Mouse (Mus musculus): ENCODE results near the gene Cldn14. TPM values are rescaled to one million over a fixed set of nuclear protein-coding genes. Genes with fewer than 3 reads are reported as not detected.

Gene Cldn14
- polyA plus RNA-seq, 1 experiment from 2014 or later, result not detected

DNA sequence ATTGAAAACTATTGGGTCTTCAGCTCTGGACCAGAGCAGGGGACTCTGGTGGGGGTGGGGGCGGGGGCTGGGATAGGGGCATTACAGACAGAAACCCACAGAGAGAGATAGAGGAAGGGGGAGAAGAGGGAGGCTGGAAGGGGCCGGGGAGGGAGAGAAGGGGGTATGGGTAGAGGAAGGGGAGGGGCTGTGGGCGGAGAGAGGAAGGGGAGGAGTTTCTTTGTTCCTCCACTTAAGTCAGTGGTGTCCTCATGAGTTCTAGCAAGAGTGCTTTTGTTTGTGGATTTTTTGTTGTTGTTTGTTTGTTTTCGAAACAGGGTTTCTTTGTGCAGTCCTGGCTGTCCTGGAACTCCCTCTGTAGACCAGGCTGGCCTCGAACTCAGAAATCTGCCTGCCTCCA lies 35.1 kb downstream of the Cldn14 start:
- no peaks in the 10 kb centered on the region for H3K4me1 ChIP-seq (ENCODE audit: control insufficient read depth, insufficient read depth, low read length)
- H3K27ac ChIP-seq (ENCODE audit: low read depth, low read length), result no peak overlapping the region
- no peak overlapping the region for H3K9ac ChIP-seq (replicated peaks; ENCODE audit: low read depth, low read length)
- H3K27me3 ChIP-seq (ENCODE audit: control insufficient read depth, insufficient read depth, low read length), result no peaks in the 10 kb centered on the region
- 48% methylated on average over 5 of the region's 5 CpGs for WGBS
- H3K4me2 ChIP-seq (ENCODE audit: low read depth, low read length), result 0 out of 2 replicates have a peak overlapping the region, but pooled peaks have one; percentile 6
- no peaks in the 10 kb centered on the region for H3K36me3 ChIP-seq (ENCODE audit: control insufficient read depth, insufficient read depth, low read length)
- H3K4me3 ChIP-seq (ENCODE audit: low read depth, low read length), result no peak overlapping the region
- ATAC-seq (ENCODE audit: low read depth), result no peak
- no peaks in the 10 kb centered on the region for H3K9me3 ChIP-seq (ENCODE audit: control insufficient read depth, low read length)

DNA sequence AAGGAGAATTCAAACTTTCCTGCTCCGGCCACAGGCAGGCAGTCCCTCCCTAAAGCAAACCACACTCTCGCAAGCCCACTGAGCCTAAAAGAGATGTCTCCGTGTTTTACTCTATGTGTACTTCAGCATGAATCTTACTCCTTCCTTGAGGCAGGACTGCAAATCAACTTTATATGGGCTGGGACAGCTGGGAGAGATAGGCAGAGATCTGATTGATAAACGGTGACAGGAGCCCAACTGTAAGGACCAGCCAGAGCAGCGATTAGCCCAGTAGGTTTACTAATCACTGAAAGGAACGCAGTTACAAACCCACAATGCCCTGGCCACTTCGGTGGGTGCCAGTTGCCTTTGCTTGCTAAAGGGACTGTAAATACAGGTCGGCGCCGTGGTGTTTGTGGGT lies 35.5 kb downstream of the Cldn14 start:
- no peaks in the 10 kb centered on the region for H3K27me3 ChIP-seq (ENCODE audit: control insufficient read depth, insufficient read depth, low read length)
- H3K4me3 ChIP-seq (ENCODE audit: low read depth, low read length), result no peak overlapping the region
- 0 out of 2 replicates have a peak overlapping the region, but pooled peaks have one; percentile 6 for H3K4me2 ChIP-seq (ENCODE audit: low read depth, low read length)
- H3K27ac ChIP-seq (ENCODE audit: low read depth, low read length), result no peak overlapping the region
- no peak overlapping the region for H3K9ac ChIP-seq (replicated peaks; ENCODE audit: low read depth, low read length)
- 31% methylated on average over 10 of the region's 10 CpGs for WGBS
- no peaks in the 10 kb centered on the region for H3K36me3 ChIP-seq (ENCODE audit: control insufficient read depth, insufficient read depth, low read length)
- no peaks in the 10 kb centered on the region for H3K9me3 ChIP-seq (ENCODE audit: control insufficient read depth, low read length)
- H3K4me1 ChIP-seq (ENCODE audit: control insufficient read depth, insufficient read depth, low read length), result no peaks in the 10 kb centered on the region
- no peak for ATAC-seq (ENCODE audit: low read depth)

DNA sequence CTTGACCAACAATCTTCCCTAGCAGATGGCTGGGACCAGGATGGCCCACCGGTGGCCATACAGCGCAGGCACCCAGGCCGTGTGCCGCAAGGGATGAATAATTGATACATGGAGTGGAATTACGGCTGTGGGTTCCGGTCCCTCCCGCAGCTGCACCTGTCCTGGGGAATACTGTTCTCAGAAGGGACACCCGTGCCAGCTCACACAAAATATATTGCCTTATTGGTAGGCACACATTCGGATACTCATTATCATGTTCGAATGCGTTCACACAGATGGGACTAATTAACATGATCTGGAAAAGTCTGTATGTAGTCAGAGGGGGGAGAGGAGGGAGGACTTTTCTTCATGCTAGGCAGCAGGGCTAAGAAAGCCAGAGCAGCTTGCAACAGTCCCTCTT lies 37.6 kb downstream of the Cldn14 start:
- no peak overlapping the region for H3K4me2 ChIP-seq (ENCODE audit: low read depth, low read length)
- H3K4me1 ChIP-seq (ENCODE audit: control insufficient read depth, insufficient read depth, low read length), result no peaks in the 10 kb centered on the region
- no peak overlapping the region for H3K4me3 ChIP-seq (ENCODE audit: low read depth, low read length)
- H3K9ac ChIP-seq (replicated peaks; ENCODE audit: low read depth, low read length), result no peak overlapping the region
- no peaks in the 10 kb centered on the region for H3K9me3 ChIP-seq (ENCODE audit: control insufficient read depth, low read length)
- H3K27me3 ChIP-seq (ENCODE audit: control insufficient read depth, insufficient read depth, low read length), result no peaks in the 10 kb centered on the region
- no peak overlapping the region for H3K27ac ChIP-seq (ENCODE audit: low read depth, low read length)
- 42% methylated on average over 11 of the region's 11 CpGs for WGBS
- peak; percentile 69; the same call in 1 of the 2 replicates for ATAC-seq (ENCODE audit: low read depth)
- H3K36me3 ChIP-seq (ENCODE audit: control insufficient read depth, insufficient read depth, low read length), result no peaks in the 10 kb centered on the region

DNA sequence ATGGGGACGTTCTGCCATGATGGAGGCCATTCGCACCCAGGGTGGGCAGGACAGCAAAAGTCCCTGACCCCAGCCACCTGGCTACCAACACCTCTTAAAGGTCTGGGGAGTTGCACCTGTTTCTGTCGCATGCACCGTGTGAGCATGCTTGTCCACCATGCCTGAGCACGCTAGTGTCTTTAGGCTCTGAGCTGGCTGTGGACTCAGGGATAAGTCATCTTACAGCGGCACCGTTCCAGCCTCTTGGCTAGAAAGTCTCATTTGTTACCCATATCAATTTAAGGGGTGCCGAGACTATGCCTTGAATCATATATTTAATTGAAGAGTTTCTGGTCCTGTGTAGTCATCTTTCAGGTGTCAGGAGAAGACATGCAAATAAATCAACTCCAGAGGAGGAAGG lies 40.7 kb downstream of the Cldn14 start:
- no peak overlapping the region for H3K4me2 ChIP-seq (ENCODE audit: low read depth, low read length)
- no peak overlapping the region for H3K27ac ChIP-seq (ENCODE audit: low read depth, low read length)
- 97% methylated on average over 8 of the region's 8 CpGs for WGBS
- H3K27me3 ChIP-seq (ENCODE audit: control insufficient read depth, insufficient read depth, low read length), result no peaks in the 10 kb centered on the region
- H3K4me3 ChIP-seq (ENCODE audit: low read depth, low read length), result no peak overlapping the region
- no peak overlapping the region for H3K9ac ChIP-seq (replicated peaks; ENCODE audit: low read depth, low read length)
- H3K9me3 ChIP-seq (ENCODE audit: control insufficient read depth, low read length), result no peaks in the 10 kb centered on the region
- H3K4me1 ChIP-seq (ENCODE audit: control insufficient read depth, insufficient read depth, low read length), result no peaks in the 10 kb centered on the region
- H3K36me3 ChIP-seq (ENCODE audit: control insufficient read depth, insufficient read depth, low read length), result no peaks in the 10 kb centered on the region
- no peak for ATAC-seq (ENCODE audit: low read depth)

DNA sequence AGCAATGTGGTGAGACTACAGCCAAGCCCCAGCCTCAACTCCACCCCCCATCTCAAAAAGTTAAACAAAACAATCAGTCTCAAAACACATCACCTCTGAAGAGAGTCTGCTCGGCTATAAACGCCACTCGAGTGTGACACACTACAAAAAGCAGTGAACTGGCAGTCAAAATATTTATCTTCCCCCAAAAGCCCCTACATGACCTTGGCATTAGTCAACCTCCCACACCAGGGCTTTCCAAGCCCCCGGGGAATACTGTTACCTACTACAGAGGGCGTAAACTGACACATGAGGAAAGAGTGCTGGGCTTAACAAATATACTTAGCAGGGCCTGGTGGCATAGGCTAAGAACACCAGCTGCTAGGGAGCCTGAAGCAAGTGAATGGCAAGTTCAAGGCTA lies 46.4 kb downstream of the Cldn14 start:
- H3K4me3 ChIP-seq (ENCODE audit: low read depth, low read length), result no peak overlapping the region
- 68% methylated on average over 5 of the region's 5 CpGs for WGBS
- no peaks in the 10 kb centered on the region for H3K27me3 ChIP-seq (ENCODE audit: control insufficient read depth, insufficient read depth, low read length)
- no peak overlapping the region for H3K9ac ChIP-seq (replicated peaks; ENCODE audit: low read depth, low read length)
- H3K4me2 ChIP-seq (ENCODE audit: low read depth, low read length), result no peak overlapping the region
- H3K27ac ChIP-seq (ENCODE audit: low read depth, low read length), result no peak overlapping the region
- no peaks in the 10 kb centered on the region for H3K4me1 ChIP-seq (ENCODE audit: control insufficient read depth, insufficient read depth, low read length)
- H3K36me3 ChIP-seq (ENCODE audit: control insufficient read depth, insufficient read depth, low read length), result no peaks in the 10 kb centered on the region
- H3K9me3 ChIP-seq (ENCODE audit: control insufficient read depth, low read length), result no peaks in the 10 kb centered on the region
- ATAC-seq (ENCODE audit: low read depth), result no peak

DNA sequence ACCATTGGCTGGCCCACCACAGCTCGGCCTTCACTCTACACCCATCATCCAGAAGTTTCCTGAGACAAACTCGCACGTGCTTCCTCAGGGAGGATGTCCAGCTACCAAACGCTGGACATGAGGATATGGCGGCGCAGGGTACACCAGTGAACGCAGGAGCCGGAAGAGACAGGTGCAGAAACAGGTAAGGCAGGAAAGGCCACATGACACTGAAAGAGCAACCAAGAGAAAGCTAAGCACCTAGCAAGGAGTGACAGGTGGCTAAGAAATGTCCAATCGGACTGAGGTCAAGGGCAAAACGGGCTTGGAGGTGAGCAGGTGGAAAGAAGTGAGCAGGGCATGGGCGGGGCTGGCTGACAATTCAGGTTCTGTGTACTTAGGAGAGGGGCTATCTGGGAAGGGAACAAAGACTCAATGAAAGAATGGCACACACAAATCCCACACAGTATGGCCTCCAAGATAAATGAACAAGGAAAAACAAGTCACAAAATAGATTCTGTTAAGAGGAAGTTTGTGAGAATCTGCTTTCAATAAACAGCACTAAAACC lies 47.5 kb downstream of the Cldn14 start:
- H3K4me2 ChIP-seq (ENCODE audit: low read depth, low read length), result no peak overlapping the region
- peaks cover 4% of the 10 kb centered on the region; the same call in 1 of the 2 replicates for H3K4me1 ChIP-seq (ENCODE audit: control insufficient read depth, insufficient read depth, low read length)
- no peak overlapping the region for H3K9ac ChIP-seq (replicated peaks; ENCODE audit: low read depth, low read length)
- no peak overlapping the region for H3K4me3 ChIP-seq (ENCODE audit: low read depth, low read length)
- H3K36me3 ChIP-seq (ENCODE audit: control insufficient read depth, insufficient read depth, low read length), result no peaks in the 10 kb centered on the region
- no peak for ATAC-seq (ENCODE audit: low read depth)
- no peak overlapping the region for H3K27ac ChIP-seq (ENCODE audit: low read depth, low read length)
- H3K27me3 ChIP-seq (ENCODE audit: control insufficient read depth, insufficient read depth, low read length), result no peaks in the 10 kb centered on the region
- H3K9me3 ChIP-seq (ENCODE audit: control insufficient read depth, low read length), result no peaks in the 10 kb centered on the region
- 93% methylated on average over 11 of the region's 11 CpGs for whole genome bisulfite sequencing

DNA sequence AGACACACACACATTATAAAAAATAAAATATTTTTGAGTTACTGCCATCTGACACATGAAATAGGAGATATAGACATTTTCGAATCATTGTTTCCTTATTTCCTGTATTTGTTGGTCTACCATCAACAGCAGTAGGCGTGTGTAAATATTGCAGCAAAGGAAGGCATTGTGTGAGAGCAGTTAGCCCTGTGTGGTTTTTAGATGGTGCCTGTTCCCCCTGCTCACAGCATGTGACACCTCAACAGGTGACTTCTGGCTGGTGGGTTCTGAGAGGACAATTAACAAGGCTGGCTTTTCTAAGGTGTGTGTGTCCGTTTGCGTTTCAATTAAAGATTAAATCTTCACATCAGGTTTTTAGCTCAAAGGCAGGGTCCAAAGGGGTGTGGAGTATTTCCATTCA lies 48.1 kb downstream of the Cldn14 start:
- H3K9ac ChIP-seq (replicated peaks; ENCODE audit: low read depth, low read length), result no peak overlapping the region
- no peak overlapping the region for H3K4me2 ChIP-seq (ENCODE audit: low read depth, low read length)
- H3K36me3 ChIP-seq (ENCODE audit: control insufficient read depth, insufficient read depth, low read length), result no peaks in the 10 kb centered on the region
- no peak overlapping the region for H3K4me3 ChIP-seq (ENCODE audit: low read depth, low read length)
- no peak for ATAC-seq (ENCODE audit: low read depth)
- peaks cover 4% of the 10 kb centered on the region; the same call in 1 of the 2 replicates for H3K4me1 ChIP-seq (ENCODE audit: control insufficient read depth, insufficient read depth, low read length)
- H3K27me3 ChIP-seq (ENCODE audit: control insufficient read depth, insufficient read depth, low read length), result no peaks in the 10 kb centered on the region
- H3K9me3 ChIP-seq (ENCODE audit: control insufficient read depth, low read length), result no peaks in the 10 kb centered on the region
- H3K27ac ChIP-seq (ENCODE audit: low read depth, low read length), result no peak overlapping the region
- WGBS, result 93% methylated on average over 4 of the region's 4 CpGs

DNA sequence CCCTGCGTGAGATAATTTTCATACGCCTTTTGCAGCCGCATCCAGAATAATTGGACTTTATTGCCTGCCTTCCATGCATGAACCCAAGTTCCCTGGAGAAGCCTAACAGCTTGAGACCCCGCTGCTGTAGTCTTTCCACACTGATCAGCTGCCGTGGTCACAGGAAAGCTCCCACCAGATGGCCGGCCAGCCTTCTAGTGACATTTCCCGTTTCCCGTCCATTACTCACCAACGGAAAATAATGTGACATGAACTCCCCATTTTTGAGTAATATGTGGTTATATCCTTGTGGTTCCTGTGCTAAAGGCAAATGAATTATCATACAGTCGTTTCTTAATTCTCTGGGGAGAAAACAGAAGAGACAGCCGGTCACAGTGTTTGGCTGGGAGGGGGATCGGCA lies 51.2 kb downstream of the Cldn14 start:
- no peak overlapping the region for H3K27ac ChIP-seq (ENCODE audit: low read depth, low read length)
- peaks cover 4% of the 10 kb centered on the region; the same call in 1 of the 2 replicates for H3K4me1 ChIP-seq (ENCODE audit: control insufficient read depth, insufficient read depth, low read length)
- H3K9me3 ChIP-seq (ENCODE audit: control insufficient read depth, low read length), result no peaks in the 10 kb centered on the region
- no peaks in the 10 kb centered on the region for H3K27me3 ChIP-seq (ENCODE audit: control insufficient read depth, insufficient read depth, low read length)
- no peak overlapping the region for H3K4me3 ChIP-seq (ENCODE audit: low read depth, low read length)
- peak overlapping the region; percentile 1; the same call in 1 of the 2 replicates for H3K4me2 ChIP-seq (ENCODE audit: low read depth, low read length)
- H3K36me3 ChIP-seq (ENCODE audit: control insufficient read depth, insufficient read depth, low read length), result no peaks in the 10 kb centered on the region
- no peak for ATAC-seq (ENCODE audit: low read depth)
- 34% methylated on average over 12 of the region's 12 CpGs for WGBS
- no peak overlapping the region for H3K9ac ChIP-seq (replicated peaks; ENCODE audit: low read depth, low read length)

DNA sequence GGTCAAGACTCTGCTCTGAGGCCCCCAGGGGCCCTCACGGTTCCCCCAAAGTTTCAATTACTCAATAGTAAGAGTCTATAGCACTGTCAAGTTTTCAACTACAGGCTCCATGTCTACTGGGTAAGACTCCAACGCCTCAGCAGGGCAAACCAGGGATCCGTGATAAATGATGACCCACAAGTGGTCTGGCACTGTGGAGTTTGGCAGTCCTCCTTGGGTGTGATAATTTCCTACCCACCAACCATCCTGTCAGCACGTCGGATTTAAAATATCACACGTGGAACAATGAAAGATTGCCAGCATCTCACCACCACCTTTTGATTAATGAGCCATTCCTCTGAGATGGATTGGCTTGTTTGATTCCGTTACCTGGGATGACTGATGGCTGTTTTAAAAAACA lies 51.7 kb downstream of the Cldn14 start:
- H3K27me3 ChIP-seq (ENCODE audit: control insufficient read depth, insufficient read depth, low read length), result no peaks in the 10 kb centered on the region
- no peak overlapping the region for H3K4me3 ChIP-seq (ENCODE audit: low read depth, low read length)
- 51% methylated on average over 7 of the region's 7 CpGs for WGBS
- H3K4me2 ChIP-seq (ENCODE audit: low read depth, low read length), result peak overlapping the region; percentile 1; the same call in 1 of the 2 replicates
- H3K27ac ChIP-seq (ENCODE audit: low read depth, low read length), result no peak overlapping the region
- ATAC-seq (ENCODE audit: low read depth), result no peak
- peaks cover 4% of the 10 kb centered on the region; the same call in 1 of the 2 replicates for H3K4me1 ChIP-seq (ENCODE audit: control insufficient read depth, insufficient read depth, low read length)
- H3K9ac ChIP-seq (replicated peaks; ENCODE audit: low read depth, low read length), result no peak overlapping the region
- no peaks in the 10 kb centered on the region for H3K9me3 ChIP-seq (ENCODE audit: control insufficient read depth, low read length)
- H3K36me3 ChIP-seq (ENCODE audit: control insufficient read depth, insufficient read depth, low read length), result no peaks in the 10 kb centered on the region
